Mouse (Mus musculus) midbrain, embryonic 15.5 days (tissue): ENCODE measurements around the gene Gm21887. TPM values are rescaled to one million over a fixed set of nuclear protein-coding genes. Genes with fewer than 3 reads are reported as not detected.
"Not testable (repeated sequence)": the region's sequence is repeated elsewhere in the genome, so short reads cannot be mapped to it uniquely, and the experiment has no call there.

Source experiments
- ATAC-seq: fragments of 200-750 bp; cut with Nextera tagmentation; replicated peaks from 2 replicates; pipeline ENCODE4 v1.8.0; 2017; ENCODE audit warnings: moderate TSS enrichment
- H3K27ac ChIP-seq: fragments of 300-500 bp; sonication (generic); 2 replicates; pipeline ENCODE4 v1.5.1; 2015; ENCODE audit warnings: mild to moderate bottlenecking, inconsistent platforms
- H3K27me3 ChIP-seq: fragments of 300-500 bp; sonication (generic); replicated peaks from 2 replicates; pipeline ENCODE4 v1.6.1; 2015; ENCODE audit warnings: inconsistent platforms
- H3K36me3 ChIP-seq: fragments of 300-500 bp; sonication (generic); replicated peaks from 2 replicates; pipeline ENCODE4 v1.6.1; 2015; ENCODE audit warnings: inconsistent platforms
- H3K4me1 ChIP-seq: fragments of 300-500 bp; sonication (generic); 2 replicates; pipeline ENCODE4 v1.6.1; 2015; ENCODE audit warnings: inconsistent platforms
- H3K4me2 ChIP-seq: fragments of 300-500 bp; sonication (generic); 2 replicates; pipeline ENCODE4 v1.6.1; 2015; ENCODE audit warnings: inconsistent platforms, mild to moderate bottlenecking, moderate library complexity
- H3K4me3 ChIP-seq: fragments of 300-500 bp; sonication (generic); 2 replicates; pipeline ENCODE4 v1.5.1; 2015; ENCODE audit warnings: mild to moderate bottlenecking, inconsistent platforms
- H3K9ac ChIP-seq: fragments of 300-500 bp; sonication (generic); 2 replicates; pipeline ENCODE4 v1.6.1; 2015; ENCODE audit warnings: mild to moderate bottlenecking, inconsistent platforms
- H3K9me3 ChIP-seq: fragments of 300-500 bp; sonication (generic); 2 replicates; pipeline ENCODE4 v1.6.1; 2016; ENCODE audit warnings: inconsistent platforms
- WGBS: fragments of 180-500 bp; shearing (Covaris S2); methylation state at CpG from one replicate; pipeline ENCODE4 v1.1.7; 2015; ENCODE audit warnings: mixed read lengths; 5-methylcytosine and 5-hydroxymethylcytosine counted together
- polyA plus RNA-seq: library from polyadenylated mRNA; unstranded; fragments of >200 nt; fragmentation: Nextera tagmentation; extraction: Ambion mirVana; gene quantifications from 2 replicates; pipeline ENCODE4 v1.2.1, GENCODE M21; 2015

Gm21887 gene
- polyA plus RNA-seq: 187 and 227 TPM in 2 replicates

DNA sequence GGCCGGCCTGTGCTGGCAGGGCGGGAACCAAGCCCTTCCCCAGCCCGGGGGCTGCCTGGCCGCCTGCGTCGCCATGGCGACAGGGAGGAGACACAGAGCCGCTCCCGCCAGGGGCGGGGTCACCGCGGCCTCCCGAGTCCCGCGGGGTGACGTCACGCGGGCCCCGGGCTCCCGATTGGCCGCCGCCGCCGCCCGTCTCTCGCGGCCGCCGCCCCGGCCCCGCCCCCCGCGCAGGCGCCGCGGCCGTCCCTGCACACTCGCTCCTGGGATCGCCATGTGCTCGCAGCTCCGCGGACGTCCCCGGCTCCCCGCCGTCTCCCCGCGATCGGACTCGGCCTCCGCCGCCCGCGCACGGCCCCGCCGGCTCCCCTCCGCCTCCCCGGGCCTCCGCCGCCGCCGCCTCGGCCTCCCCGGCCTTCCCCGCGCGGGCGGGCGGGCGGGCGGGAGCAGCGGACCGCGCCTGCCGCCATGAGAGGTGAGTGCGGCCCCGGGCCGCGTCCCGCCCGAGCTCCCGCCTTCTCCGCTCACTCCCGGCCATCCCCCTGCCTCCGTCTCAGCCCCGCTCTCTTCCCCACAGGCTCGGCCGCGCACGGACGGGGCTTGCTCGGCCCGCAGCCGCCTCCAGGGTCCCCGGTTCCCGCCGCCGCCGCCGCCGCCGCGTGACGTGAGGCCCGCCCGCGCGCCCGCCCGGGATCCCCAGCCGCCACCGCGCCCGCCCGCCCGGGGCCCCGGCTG lies at the start of gene Gm21887:
TSS of gene Gm21887 (plus strand) at position 644 of the 735 bp plus-strand sequence.
- peak; percentile 92 for ATAC-seq
- H3K36me3 ChIP-seq, H3K27me3 ChIP-seq, H3K4me1 ChIP-seq: not testable (repeated sequence)
- peak within 1 kb of the TSS; percentile 44 for H3K4me3 ChIP-seq
- H3K27ac ChIP-seq: peak within 1 kb of the TSS; percentile 76
- H3K4me2 ChIP-seq: peak within 1 kb of the TSS; percentile 4; the same call in 1 of the 2 replicates
- WGBS: 70% methylated on average over 116 of the region's 118 CpGs
- H3K9ac ChIP-seq: peak within 1 kb of the TSS; percentile 48
- peaks cover 14% of the 10 kb centered on the region for H3K9me3 ChIP-seq

DNA sequence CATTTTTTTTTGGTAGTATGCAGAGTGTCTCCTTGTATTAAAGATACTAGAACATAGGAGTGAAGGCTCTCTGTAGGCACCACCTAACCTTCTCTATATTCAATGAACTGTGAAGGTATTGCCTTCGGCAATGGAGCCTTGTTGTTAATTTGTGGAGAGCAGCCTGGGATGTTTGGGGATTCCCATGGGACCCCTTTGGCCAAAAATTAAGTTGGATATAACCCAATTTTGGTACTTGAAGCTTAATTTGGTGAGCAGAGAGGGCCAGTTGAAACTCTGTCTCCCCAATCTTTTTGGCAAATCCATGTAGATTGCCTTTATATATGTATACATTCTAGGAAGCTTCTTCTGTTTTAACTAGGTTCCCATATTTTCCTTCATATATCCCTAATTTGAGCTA lies 40.1 kb upstream of the Gm21887 start:
- peaks cover 4% of the 10 kb centered on the region; the same call in 1 of the 2 replicates for H3K36me3 ChIP-seq
- H3K4me2 ChIP-seq: no peak overlapping the region
- peaks cover 5% of the 10 kb centered on the region for H3K9me3 ChIP-seq
- no peak overlapping the region for H3K4me3 ChIP-seq
- no peak for ATAC-seq
- no peaks in the 10 kb centered on the region for H3K27me3 ChIP-seq
- H3K4me1 ChIP-seq: no peaks in the 10 kb centered on the region
- 75% methylated on average over 1 of the region's 1 CpGs for WGBS
- no peak overlapping the region for H3K27ac ChIP-seq
- H3K9ac ChIP-seq: no peak overlapping the region

DNA sequence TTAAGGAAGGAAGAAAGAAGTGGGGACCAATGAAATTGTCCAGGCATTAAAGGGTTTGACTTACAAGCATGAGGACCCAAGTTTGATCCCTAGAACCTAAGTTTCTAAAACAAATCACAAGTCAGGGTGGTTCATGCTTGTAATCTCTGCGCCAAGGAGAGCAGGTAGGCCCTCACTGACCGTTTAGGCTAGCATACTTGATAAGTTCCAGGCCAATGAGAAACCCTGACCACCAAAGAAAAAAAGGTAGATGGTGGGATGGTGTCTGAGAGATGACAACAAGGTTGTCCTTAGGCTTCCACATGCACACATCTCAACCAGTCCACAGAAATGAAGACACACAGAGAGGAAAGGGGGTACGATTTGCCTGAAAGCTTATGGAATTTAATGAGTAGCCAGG lies 39.7 kb upstream of the Gm21887 start:
- not testable (repeated sequence) for H3K36me3 ChIP-seq, H3K4me1 ChIP-seq, H3K27me3 ChIP-seq, H3K9ac ChIP-seq, H3K27ac ChIP-seq, H3K9me3 ChIP-seq, H3K4me2 ChIP-seq, H3K4me3 ChIP-seq
- WGBS: 87% methylated on average over 3 of the region's 3 CpGs
- peak; percentile 31 for ATAC-seq

GRCm38 (mm10) chrX:169970546-169970945 lies 38.9 kb upstream of the Gm21887 start:
- WGBS: 88% methylated on average over 7 of the region's 7 CpGs
- not testable (repeated sequence) for H3K36me3 ChIP-seq, H3K27ac ChIP-seq, H3K4me2 ChIP-seq, H3K9me3 ChIP-seq, H3K27me3 ChIP-seq, H3K9ac ChIP-seq, ATAC-seq, H3K4me3 ChIP-seq, H3K4me1 ChIP-seq

DNA sequence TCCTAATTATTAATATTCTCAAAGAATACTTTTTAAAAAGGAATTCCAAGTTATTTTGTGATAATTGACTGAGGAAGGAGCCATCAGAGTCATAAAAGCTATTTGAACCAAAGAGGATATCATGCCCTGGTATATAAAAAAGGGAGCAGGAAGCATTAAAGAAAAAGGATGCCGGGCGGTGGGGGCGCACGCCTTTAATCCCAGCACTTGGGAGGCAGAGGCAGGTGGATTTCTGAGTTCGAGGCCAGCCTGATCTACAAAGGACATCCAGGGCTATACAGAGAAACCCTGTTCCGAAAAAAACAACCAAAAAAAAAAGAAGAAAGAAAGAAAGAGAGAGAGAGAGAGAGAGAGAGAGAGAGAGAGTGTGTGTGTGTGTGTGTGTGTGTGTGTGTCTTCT lies 37.9 kb upstream of the Gm21887 start:
- not testable (repeated sequence) for H3K4me3 ChIP-seq, H3K27ac ChIP-seq, H3K4me1 ChIP-seq, H3K9ac ChIP-seq, H3K4me2 ChIP-seq, ATAC-seq, H3K9me3 ChIP-seq, H3K27me3 ChIP-seq, H3K36me3 ChIP-seq
- 88% methylated on average over 6 of the region's 6 CpGs for WGBS

- H3K4me2 ChIP-seq, H3K4me1 ChIP-seq, H3K36me3 ChIP-seq, H3K27me3 ChIP-seq, H3K27ac ChIP-seq, H3K4me3 ChIP-seq, H3K9ac ChIP-seq: not testable (repeated sequence)
- 74% methylated on average over 2 of the region's 2 CpGs for WGBS
- peaks cover 11% of the 10 kb centered on the region for H3K9me3 ChIP-seq
- ATAC-seq: 0 out of 2 replicates have a peak, but pooled peaks have one; percentile 37
Measured at GRCm38 (mm10) chrX:169972131-169972530, 37.3 kb upstream of the Gm21887 start.

GRCm38 (mm10) chrX:169972791-169973494 lies 36.5 kb upstream of the Gm21887 start:
- 74% methylated on average over 6 of the region's 6 CpGs for WGBS
- H3K9me3 ChIP-seq: peaks cover 15% of the 10 kb centered on the region
- H3K4me3 ChIP-seq, H3K4me2 ChIP-seq, H3K36me3 ChIP-seq, ATAC-seq, H3K4me1 ChIP-seq, H3K27me3 ChIP-seq, H3K9ac ChIP-seq, H3K27ac ChIP-seq: not testable (repeated sequence)

GRCm38 (mm10) chrX:169973806-169974205 lies 35.7 kb upstream of the Gm21887 start:
- H3K9me3 ChIP-seq: peaks cover 17% of the 10 kb centered on the region
- not testable (repeated sequence) for H3K27me3 ChIP-seq, H3K4me1 ChIP-seq, H3K36me3 ChIP-seq, H3K4me2 ChIP-seq, H3K27ac ChIP-seq, ATAC-seq, H3K4me3 ChIP-seq, H3K9ac ChIP-seq
- 61% methylated on average over 3 of the region's 3 CpGs for WGBS

- 63% methylated on average over 4 of the region's 4 CpGs for WGBS
- not testable (repeated sequence) for ATAC-seq, H3K27ac ChIP-seq
Measured at GRCm38 (mm10) chrX:169974456-169974855, 35.0 kb upstream of the Gm21887 start.

DNA sequence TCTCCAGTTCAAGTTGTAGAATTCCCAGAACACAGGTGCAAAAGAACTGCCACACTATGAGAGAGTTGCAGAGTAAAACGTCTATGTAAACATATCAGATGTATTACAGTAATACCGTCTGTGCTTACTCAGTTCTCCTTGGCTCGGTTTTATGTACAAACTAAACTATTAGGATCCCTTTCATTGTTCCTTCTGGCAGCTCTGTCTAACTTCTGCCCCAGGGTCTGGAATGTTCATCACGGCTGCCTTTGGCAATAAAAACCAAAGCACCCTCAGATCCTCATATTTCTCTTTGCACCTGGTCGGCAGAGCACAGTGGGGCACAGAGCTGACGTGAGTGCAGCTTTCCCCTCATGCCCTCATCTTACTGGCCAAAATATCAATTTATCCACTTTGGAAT lies 34.5 kb upstream of the Gm21887 start:
- not testable (repeated sequence) for H3K9ac ChIP-seq, H3K27me3 ChIP-seq, H3K36me3 ChIP-seq, ATAC-seq, H3K27ac ChIP-seq, H3K4me3 ChIP-seq, H3K4me1 ChIP-seq, H3K4me2 ChIP-seq
- H3K9me3 ChIP-seq: peaks cover 17% of the 10 kb centered on the region
- 79% methylated on average over 6 of the region's 6 CpGs for WGBS

More at GRCm38 (mm10) chrX:169974456-169974855, 35.0 kb upstream of the Gm21887 start:
- H3K27me3 ChIP-seq, H3K4me2 ChIP-seq, H3K4me1 ChIP-seq, H3K4me3 ChIP-seq, H3K9ac ChIP-seq, H3K36me3 ChIP-seq: not testable (repeated sequence)
- H3K9me3 ChIP-seq: peaks cover 17% of the 10 kb centered on the region

DNA sequence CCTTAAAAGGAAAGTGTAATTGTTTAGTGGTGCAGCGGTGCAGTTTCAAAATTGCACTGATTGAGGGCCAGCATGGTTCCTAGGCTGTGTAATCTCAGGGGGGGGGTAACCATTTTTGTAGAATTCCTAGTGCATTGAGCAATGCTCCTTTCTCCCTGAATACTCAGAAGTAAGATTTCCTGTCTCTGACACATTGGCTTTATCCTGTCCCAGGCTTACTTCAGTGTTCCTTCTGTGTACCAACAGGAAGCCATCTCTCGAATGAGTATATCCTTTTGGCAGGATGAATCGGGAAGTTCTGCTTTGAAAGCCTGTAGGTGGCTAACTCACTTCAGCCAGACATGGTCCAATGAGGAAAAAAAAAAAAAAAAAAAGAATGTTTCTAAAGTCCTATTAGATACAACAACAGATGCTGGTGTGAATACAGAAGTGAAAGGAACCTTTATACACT lies 33.8 kb upstream of the Gm21887 start:
- H3K27me3 ChIP-seq, H3K9ac ChIP-seq, H3K27ac ChIP-seq, H3K4me2 ChIP-seq, H3K4me1 ChIP-seq, H3K4me3 ChIP-seq, H3K36me3 ChIP-seq, ATAC-seq: not testable (repeated sequence)
- H3K9me3 ChIP-seq: peaks cover 12% of the 10 kb centered on the region
- 80% methylated on average over 3 of the region's 3 CpGs for WGBS

DNA sequence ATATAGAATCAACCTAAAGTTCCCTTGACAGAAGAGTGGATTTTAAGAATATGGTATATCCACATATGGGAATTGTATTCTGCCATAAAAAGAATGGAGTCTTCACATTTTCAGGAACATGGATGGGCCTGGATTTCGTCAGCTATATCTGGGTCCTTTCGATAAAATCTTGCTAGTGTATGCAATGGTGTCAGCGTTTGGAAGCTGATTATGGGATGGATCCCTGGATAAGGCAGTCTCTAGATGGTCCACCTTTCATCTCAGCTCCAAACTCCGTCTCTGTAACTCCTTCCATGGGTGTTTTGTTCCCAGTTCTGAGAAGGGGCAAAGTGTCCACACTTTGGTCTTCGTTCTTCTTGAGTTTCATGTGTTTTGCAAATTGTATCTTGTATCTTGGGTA lies 33.1 kb upstream of the Gm21887 start:
- H3K36me3 ChIP-seq, ATAC-seq, H3K4me2 ChIP-seq, H3K4me1 ChIP-seq, H3K9ac ChIP-seq, H3K27ac ChIP-seq, H3K27me3 ChIP-seq, H3K4me3 ChIP-seq: not testable (repeated sequence)
- WGBS: 65% methylated on average over 5 of the region's 5 CpGs
- peaks cover 11% of the 10 kb centered on the region; the same call in 1 of the 2 replicates for H3K9me3 ChIP-seq
